Mouse (Mus musculus): Measurements from ENCODE around the gene Zfp771.
"Not testable (repeated sequence)": the region's sequence is repeated elsewhere in the genome, so short reads cannot be mapped to it uniquely, and the experiment has no call there.

Zfp771 gene

GRCm38 (mm10) chr7:127217901-127218642, 26.0 kb upstream of the Zfp771 start:
- DNase-seq (ENCODE audit: low spot score): no peak

GRCm38 (mm10) chr7:127218670-127219069, 25.4 kb upstream of the Zfp771 start:
- no peak for DNase-seq (ENCODE audit: low spot score)

GRCm38 (mm10) chr7:127220440-127220839, 23.6 kb upstream of the Zfp771 start:
- DNase-seq (ENCODE audit: low spot score): no peak

- DNase-seq (ENCODE audit: low spot score): no peak
Observed at GRCm38 (mm10) chr7:127223106-127223505, 21.0 kb upstream of the Zfp771 start.

GRCm38 (mm10) chr7:127223515-127224478, 20.3 kb upstream of the Zfp771 start:
- DNase-seq (ENCODE audit: low spot score): no peak

- DNase-seq (ENCODE audit: low spot score): no peak
Observed at GRCm38 (mm10) chr7:127224616-127225015, 19.5 kb upstream of the Zfp771 start.

GRCm38 (mm10) chr7:127225147-127225995, 18.7 kb upstream of the Zfp771 start:
- DNase-seq (ENCODE audit: low spot score): no peak

GRCm38 (mm10) chr7:127228615-127229303, 15.3 kb upstream of the Zfp771 start:
- DNase-seq (ENCODE audit: low spot score): peak; percentile 79

GRCm38 (mm10) chr7:127231376-127231775, 12.7 kb upstream of the Zfp771 start:
- DNase-seq (ENCODE audit: low spot score): no peak

- DNase-seq (ENCODE audit: low spot score): no peak
Observed at GRCm38 (mm10) chr7:127231826-127232621, 12.1 kb upstream of the Zfp771 start.

GRCm38 (mm10) chr7:127232622-127233367, 11.3 kb upstream of the Zfp771 start, which contains the start of the genes Zfp553 and Sept1:
Gene Zfp553, plus strand, starts transcription at chr7:127233061.
Gene Sept1, minus strand, starts transcription at chr7:127233130.
- peak; percentile 83 for DNase-seq (ENCODE audit: low spot score)

- DNase-seq (ENCODE audit: low spot score): no peak
Observed at GRCm38 (mm10) chr7:127233368-127233749, 10.7 kb upstream of the Zfp771 start.

GRCm38 (mm10) chr7:127233765-127234164, 10.3 kb upstream of the Zfp771 start:
- no peak for DNase-seq (ENCODE audit: low spot score)

GRCm38 (mm10) chr7:127234777-127235176, 9.3 kb upstream of the Zfp771 start:
- DNase-seq (ENCODE audit: low spot score): no peak

GRCm38 (mm10) chr7:127243361-127243867, 660 bp upstream of the Zfp771 start:
- DNase-seq (ENCODE audit: low spot score): no peak

GRCm38 (mm10) chr7:127244658-127245510, 810 bp downstream of the Zfp771 start:
- DNase-seq (ENCODE audit: low spot score): no peak

GRCm38 (mm10) chr7:127250511-127250910, 6.4 kb downstream of the Zfp771 start:
- DNase-seq (ENCODE audit: low spot score): not testable (repeated sequence)

GRCm38 (mm10) chr7:127252414-127252813, 8.3 kb downstream of the Zfp771 start:
- no peak for DNase-seq (ENCODE audit: low spot score)

Data from lung, postnatal 25 days (tissue).